Mouse (Mus musculus) telencephalon, adult 2 months (tissue): ENCODE results near the gene Slc35b4.

Source experiments
- DNase-seq: peaks from one replicate; pipeline ENCODE4 v3.0.0-alpha.2; 2011; ENCODE audit warnings: low read depth, low spot score

The Slc35b4 gene

GRCm38 (mm10) chr6:34129261-34129660 lies 47.6 kb downstream of the Slc35b4 start:
- peak; percentile 28 for DNase-seq

DNA sequence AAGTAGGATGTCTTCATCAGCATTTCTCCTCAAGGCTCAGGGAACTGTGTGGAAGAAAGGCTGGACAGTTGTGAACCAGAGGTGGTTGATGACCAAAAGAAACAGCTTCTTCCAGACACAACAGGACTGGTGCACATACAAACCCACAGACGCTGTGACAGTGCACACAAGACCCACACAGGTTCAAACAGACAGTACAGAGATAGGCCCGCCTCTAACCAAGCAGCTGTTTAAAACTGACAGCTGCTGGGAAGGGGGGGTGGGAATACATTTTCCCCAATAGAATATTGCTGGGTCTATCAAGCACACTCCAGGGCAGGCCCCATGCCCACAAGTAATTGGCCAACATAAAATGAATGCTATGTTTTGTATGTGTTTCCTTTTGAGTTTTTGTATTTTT lies 52.5 kb downstream of the Slc35b4 start:
- DNase-seq: no peak

- DNase-seq: no peak
These were observed 60.0 kb downstream of the Slc35b4 start for GRCm38 (mm10) chr6:34116838-34117478.

DNA sequence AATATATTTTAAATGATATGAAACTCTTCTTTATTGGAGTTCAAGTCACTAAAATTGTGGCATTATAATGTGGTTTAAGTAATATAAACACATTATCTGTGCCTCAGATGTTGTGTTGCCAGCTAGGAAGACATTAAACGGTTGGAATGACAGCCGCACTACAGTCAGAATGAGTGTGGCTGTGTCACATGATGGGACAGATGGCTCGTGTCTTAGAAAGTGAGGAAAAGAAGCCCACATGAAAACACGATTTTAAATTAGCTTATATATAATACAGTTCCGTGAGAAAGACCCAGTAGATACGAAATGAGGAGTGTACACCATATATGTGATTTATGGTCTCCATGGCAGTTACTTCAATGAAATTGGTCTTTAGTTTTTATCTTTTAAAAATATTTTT lies 65.5 kb downstream of the Slc35b4 start:
- peak; percentile 17 for DNase-seq

GRCm38 (mm10) chr6:34110571-34110970 lies 66.3 kb downstream of the Slc35b4 start:
- no peak for DNase-seq
